Mouse (Mus musculus): ENCODE results near the gene Tspan14. TPM values are rescaled to one million over a fixed set of nuclear protein-coding genes. Genes with fewer than 3 reads are reported as not detected.

Tspan14 gene
- total and polyA plus RNA-seq, 2 experiments from 2014 or later, result 43.1 to 43.8 TPM

GRCm38 (mm10) chr14:40894576-40895247 is 71.9 kb downstream of the Tspan14 start:
- peak overlapping the region; percentile 50 for H3K4me2 ChIP-seq (ENCODE audit: low read depth)
- peak overlapping the region; percentile 24; the same call in 1 of the 2 replicates for H3K4me3 ChIP-seq (ENCODE audit: low read depth, low read length)
- TF ChIP-seq CTCF (IDR thresholded peaks at IDR 0.05; ENCODE audit: low read depth), result peak; percentile 94
- no peak overlapping the region for H3K27ac ChIP-seq (ENCODE audit: low read depth, low read length)
- H3K9ac ChIP-seq, result peak overlapping the region; percentile 28; the same call in 1 of the 2 replicates
- peak; percentile 88 for DNase-seq
- no peaks in the 10 kb centered on the region for H3K27me3 ChIP-seq (ENCODE audit: insufficient read depth, low read length)
- peak; percentile 91 for ATAC-seq
- no peaks in the 10 kb centered on the region for H3K36me3 ChIP-seq (ENCODE audit: insufficient read depth)
- 13% methylated on average over 23 of the region's 23 CpGs for WGBS
- no peaks in the 10 kb centered on the region for H3K9me3 ChIP-seq (ENCODE audit: low read length)
- H3K4me1 ChIP-seq (ENCODE audit: insufficient read depth), result no peaks in the 10 kb centered on the region

DNA sequence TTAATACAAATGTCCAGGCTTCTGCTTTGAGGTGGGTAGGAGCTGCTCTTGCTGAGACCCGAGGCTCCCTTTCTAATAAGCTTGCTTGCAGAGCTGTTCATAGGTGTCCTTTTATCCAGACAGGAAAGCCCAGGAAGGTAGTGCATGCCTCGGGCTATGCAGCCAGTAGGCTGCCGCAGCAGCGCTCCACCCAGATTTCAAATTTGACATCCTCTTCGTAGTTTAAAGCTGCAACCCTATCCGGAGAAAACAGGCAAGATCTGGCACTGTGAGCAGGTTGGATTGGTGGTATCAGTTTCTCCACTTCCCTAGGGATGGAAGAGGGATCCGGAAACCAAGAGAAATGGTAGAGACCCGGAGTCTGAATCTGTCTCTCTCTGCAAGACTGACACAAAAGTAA is 72.7 kb downstream of the Tspan14 start:
- ATAC-seq (no peak), DNase-seq (no peak)
- WGBS, result 70% methylated on average over 8 of the region's 8 CpGs
- no peak for TF ChIP-seq CTCF (IDR thresholded peaks at IDR 0.05; ENCODE audit: low read depth)
- Histone ChIP-seq H3K27ac (ENCODE audit: low read depth, low read length) (no peak overlapping the region), H3K9me3 (ENCODE audit: low read length) (no peaks in the 10 kb centered on the region), H3K4me1 (ENCODE audit: insufficient read depth) (no peaks in the 10 kb centered on the region), H3K4me2 (ENCODE audit: low read depth) (no peak overlapping the region), H3K27me3 (ENCODE audit: insufficient read depth, low read length) (no peaks in the 10 kb centered on the region), H3K36me3 (ENCODE audit: insufficient read depth) (no peaks in the 10 kb centered on the region), H3K9ac (no peak overlapping the region), H3K4me3 (ENCODE audit: low read depth, low read length) (no peak overlapping the region)

GRCm38 (mm10) chr14:40893196-40893595 is 73.4 kb downstream of the Tspan14 start, which contains the start of gene Sh2d4b:
Gene Sh2d4b, minus strand, starts transcription at chr14:40893266.
- Histone ChIP-seq H3K9me3 (ENCODE audit: low read length) (no peaks in the 10 kb centered on the region), H3K36me3 (ENCODE audit: insufficient read depth) (no peaks in the 10 kb centered on the region), H3K4me3 (ENCODE audit: low read depth, low read length) (no peak within 1 kb of the TSS), H3K9ac (no peak within 1 kb of the TSS), H3K4me2 (ENCODE audit: low read depth) (no peak within 1 kb of the TSS), H3K27ac (ENCODE audit: low read depth, low read length) (no peak within 1 kb of the TSS), H3K4me1 (ENCODE audit: insufficient read depth) (no peaks in the 10 kb centered on the region), H3K27me3 (ENCODE audit: insufficient read depth, low read length) (no peaks in the 10 kb centered on the region)
- DNase-seq (no peak), ATAC-seq (no peak)
- TF ChIP-seq CTCF (IDR thresholded peaks at IDR 0.05; ENCODE audit: low read depth), result no peak
- WGBS, result 74% methylated on average over 3 of the region's 3 CpGs

DNA sequence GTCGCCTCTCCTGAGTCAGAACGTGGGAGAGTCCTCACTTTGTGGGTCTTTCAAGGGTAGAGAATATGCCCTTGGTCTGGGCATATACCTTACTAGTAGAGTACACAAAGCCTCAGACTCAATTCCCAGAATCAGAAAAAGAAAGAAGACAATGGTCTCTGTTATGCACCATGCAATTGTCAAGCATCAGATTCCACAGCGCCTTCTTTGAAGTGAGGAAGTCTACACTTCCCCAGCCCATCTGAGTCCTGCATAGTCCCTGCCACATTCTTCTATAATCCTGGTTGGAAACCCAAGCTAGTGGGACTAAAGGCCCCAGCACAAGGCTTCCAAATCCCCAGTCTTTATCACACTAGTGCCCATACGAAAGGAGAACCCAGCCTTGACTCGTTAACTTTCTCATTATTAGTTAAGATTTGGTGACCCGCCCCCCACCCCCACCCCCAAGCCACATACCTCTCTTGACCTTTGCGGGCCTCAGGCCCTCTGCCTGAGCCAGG is 74.2 kb downstream of the Tspan14 start:
- no peak for TF ChIP-seq CTCF (IDR thresholded peaks at IDR 0.05; ENCODE audit: low read depth)
- H3K36me3 ChIP-seq (ENCODE audit: insufficient read depth), result no peaks in the 10 kb centered on the region
- H3K27ac ChIP-seq (ENCODE audit: low read depth, low read length), result no peak overlapping the region
- H3K4me1 ChIP-seq (ENCODE audit: insufficient read depth), result no peaks in the 10 kb centered on the region
- no peaks in the 10 kb centered on the region for H3K9me3 ChIP-seq (ENCODE audit: low read length)
- ATAC-seq (no peak), DNase-seq (no peak)
- WGBS, result 78% methylated on average over 7 of the region's 7 CpGs
- H3K4me2 ChIP-seq (ENCODE audit: low read depth), result no peak overlapping the region
- no peak overlapping the region for H3K4me3 ChIP-seq (ENCODE audit: low read depth, low read length)
- no peaks in the 10 kb centered on the region for H3K27me3 ChIP-seq (ENCODE audit: insufficient read depth, low read length)
- no peak overlapping the region for H3K9ac ChIP-seq

DNA sequence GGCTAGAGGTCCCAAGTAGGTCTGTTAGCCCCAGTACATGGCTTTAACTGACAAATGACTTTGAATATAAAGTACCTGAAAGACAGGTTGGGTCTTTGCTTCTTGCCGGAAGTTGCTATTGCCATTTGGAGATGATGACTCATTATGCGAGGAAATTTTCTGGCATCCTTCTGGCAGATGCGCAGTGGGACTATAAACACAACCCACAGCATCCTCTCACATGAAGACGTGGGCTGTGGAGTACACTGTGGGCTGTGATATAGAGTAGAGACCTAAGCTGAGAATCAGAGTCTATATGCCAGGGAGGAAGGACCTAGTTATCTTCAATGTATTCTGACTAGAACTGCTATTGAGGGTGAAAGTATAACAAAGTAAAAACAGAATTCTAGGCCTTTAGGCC is 75.1 kb downstream of the Tspan14 start:
- Histone ChIP-seq H3K9ac (no peak overlapping the region), H3K36me3 (ENCODE audit: insufficient read depth) (no peaks in the 10 kb centered on the region), H3K4me1 (ENCODE audit: insufficient read depth) (no peaks in the 10 kb centered on the region), H3K4me2 (ENCODE audit: low read depth) (no peak overlapping the region), H3K27ac (ENCODE audit: low read depth, low read length) (no peak overlapping the region), H3K4me3 (ENCODE audit: low read depth, low read length) (no peak overlapping the region), H3K9me3 (ENCODE audit: low read length) (no peaks in the 10 kb centered on the region), H3K27me3 (ENCODE audit: insufficient read depth, low read length) (no peaks in the 10 kb centered on the region)
- no peak for DNase-seq
- TF ChIP-seq CTCF (IDR thresholded peaks at IDR 0.05; ENCODE audit: low read depth), result no peak
- ATAC-seq, result no peak
- WGBS, result 93% methylated on average over 4 of the region's 4 CpGs

GRCm38 (mm10) chr14:40889704-40890103 is 76.9 kb downstream of the Tspan14 start:
- Histone ChIP-seq H3K36me3 (ENCODE audit: insufficient read depth) (no peaks in the 10 kb centered on the region), H3K4me3 (ENCODE audit: low read depth, low read length) (no peak overlapping the region), H3K4me1 (ENCODE audit: insufficient read depth) (no peaks in the 10 kb centered on the region), H3K4me2 (ENCODE audit: low read depth) (no peak overlapping the region), H3K27ac (ENCODE audit: low read depth, low read length) (no peak overlapping the region), H3K9ac (no peak overlapping the region), H3K27me3 (ENCODE audit: insufficient read depth, low read length) (no peaks in the 10 kb centered on the region), H3K9me3 (ENCODE audit: low read length) (no peaks in the 10 kb centered on the region)
- DNase-seq (no peak), ATAC-seq (no peak)
- no peak for TF ChIP-seq CTCF (IDR thresholded peaks at IDR 0.05; ENCODE audit: low read depth)
- WGBS, result 78% methylated on average over 4 of the region's 4 CpGs

- WGBS, result 89% methylated on average over 2 of the region's 2 CpGs
- H3K27ac ChIP-seq (ENCODE audit: low read depth, low read length), result no peak overlapping the region
Measured at GRCm38 (mm10) chr14:40889181-40889580, 77.4 kb downstream of the Tspan14 start.

More at GRCm38 (mm10) chr14:40889181-40889580, 77.4 kb downstream of the Tspan14 start:
- DNase-seq (no peak), ATAC-seq (no peak)
- H3K4me2 ChIP-seq (ENCODE audit: low read depth), result no peak overlapping the region
- H3K27me3 ChIP-seq (ENCODE audit: insufficient read depth, low read length), result no peaks in the 10 kb centered on the region
- no peak for TF ChIP-seq CTCF (IDR thresholded peaks at IDR 0.05; ENCODE audit: low read depth)
- H3K36me3 ChIP-seq (ENCODE audit: insufficient read depth), result no peaks in the 10 kb centered on the region
- H3K9ac ChIP-seq, result no peak overlapping the region
- H3K9me3 ChIP-seq (ENCODE audit: low read length), result no peaks in the 10 kb centered on the region
- H3K4me3 ChIP-seq (ENCODE audit: low read depth, low read length), result no peak overlapping the region
- H3K4me1 ChIP-seq (ENCODE audit: insufficient read depth), result no peaks in the 10 kb centered on the region
